Mouse (Mus musculus) frontal cortex, postnatal 36 days (tissue): ENCODE measurements around the gene Hoxc5.

Experiments
- DNase-seq, 2 experiments: peaks; one replicate each; pipeline ENCODE4 v3.0.0; 2022; ENCODE audit warnings: low spot score in 2 of 2

Hoxc5 gene

GRCm38 (mm10) chr15:102945185-102946077 lies 21.8 kb upstream of the Hoxc5 start:
- DNase-seq: no peak

DNA sequence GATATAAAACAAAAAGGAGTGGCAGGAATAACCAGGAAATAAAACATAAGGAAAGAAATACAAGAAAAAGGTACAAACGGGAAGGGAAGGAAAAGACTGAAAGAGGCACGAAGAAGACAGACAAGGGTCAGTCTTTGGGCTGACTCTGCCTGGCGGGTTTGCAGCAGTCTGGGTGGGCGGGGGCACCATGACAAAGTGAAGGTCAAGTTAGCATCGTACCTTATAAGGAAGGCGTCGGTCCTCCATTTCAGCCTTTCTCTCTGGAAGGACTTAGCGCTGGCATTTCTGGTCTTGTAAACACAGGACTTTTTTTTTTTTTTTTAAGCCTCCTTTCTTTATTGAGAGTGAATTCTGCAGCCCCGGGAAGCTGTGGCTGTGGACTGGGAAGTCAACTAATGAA lies 20.0 kb upstream of the Hoxc5 start:
- DNase-seq: no peak

- DNase-seq: no peak
These were observed 18.4 kb upstream of the Hoxc5 start for GRCm38 (mm10) chr15:102948842-102949241.

- no peak for DNase-seq
These were observed 17.5 kb upstream of the Hoxc5 start for GRCm38 (mm10) chr15:102949696-102950095.

DNA sequence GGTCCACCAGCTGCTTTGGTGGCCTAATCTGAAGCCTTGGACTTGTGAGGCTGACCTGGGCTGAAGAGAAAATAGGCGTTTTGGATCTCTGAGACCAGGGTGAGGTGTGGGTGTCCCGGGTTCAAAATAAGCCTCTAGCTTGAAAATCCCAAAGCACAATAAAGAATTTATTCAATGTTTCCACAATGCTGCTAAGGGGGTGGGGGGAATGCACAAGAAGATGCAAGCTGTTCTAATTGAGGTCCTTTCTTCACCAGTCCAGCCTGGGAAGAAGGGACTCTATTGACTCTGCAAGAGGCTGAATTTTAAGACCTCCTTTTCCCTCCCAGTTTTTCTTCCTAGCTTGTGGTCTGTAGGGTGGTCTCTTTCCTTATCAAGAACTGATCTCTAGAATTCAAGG lies 16.4 kb upstream of the Hoxc5 start:
- DNase-seq: no peak

DNA sequence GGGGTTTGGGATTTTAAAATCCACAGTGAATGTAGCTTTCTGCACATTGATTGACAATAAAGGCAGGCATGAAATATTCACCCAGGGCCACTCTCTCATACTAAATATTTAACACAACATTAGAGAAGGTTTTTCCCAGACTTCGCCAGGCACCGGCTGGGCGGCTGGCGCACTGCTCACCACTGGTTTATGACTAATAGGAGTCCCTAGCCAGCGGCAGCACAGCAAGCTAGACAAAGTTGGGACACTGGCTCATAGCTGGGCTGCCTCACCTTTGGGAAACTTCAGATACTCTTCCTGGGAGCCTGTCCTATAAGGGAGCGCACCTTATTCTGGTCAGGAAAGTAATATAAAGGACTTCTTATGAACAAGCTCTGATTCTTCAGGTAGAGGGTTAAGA lies 13.7 kb upstream of the Hoxc5 start:
- DNase-seq: no peak

- DNase-seq: no peak
These were observed 12.8 kb upstream of the Hoxc5 start, which contains the start of gene Hoxc11 for GRCm38 (mm10) chr15:102954192-102955006. TSS of gene Hoxc11 (plus strand) at chr15:102954427.

GRCm38 (mm10) chr15:102955007-102955382 lies 12.2 kb upstream of the Hoxc5 start:
- no peak for DNase-seq

DNA sequence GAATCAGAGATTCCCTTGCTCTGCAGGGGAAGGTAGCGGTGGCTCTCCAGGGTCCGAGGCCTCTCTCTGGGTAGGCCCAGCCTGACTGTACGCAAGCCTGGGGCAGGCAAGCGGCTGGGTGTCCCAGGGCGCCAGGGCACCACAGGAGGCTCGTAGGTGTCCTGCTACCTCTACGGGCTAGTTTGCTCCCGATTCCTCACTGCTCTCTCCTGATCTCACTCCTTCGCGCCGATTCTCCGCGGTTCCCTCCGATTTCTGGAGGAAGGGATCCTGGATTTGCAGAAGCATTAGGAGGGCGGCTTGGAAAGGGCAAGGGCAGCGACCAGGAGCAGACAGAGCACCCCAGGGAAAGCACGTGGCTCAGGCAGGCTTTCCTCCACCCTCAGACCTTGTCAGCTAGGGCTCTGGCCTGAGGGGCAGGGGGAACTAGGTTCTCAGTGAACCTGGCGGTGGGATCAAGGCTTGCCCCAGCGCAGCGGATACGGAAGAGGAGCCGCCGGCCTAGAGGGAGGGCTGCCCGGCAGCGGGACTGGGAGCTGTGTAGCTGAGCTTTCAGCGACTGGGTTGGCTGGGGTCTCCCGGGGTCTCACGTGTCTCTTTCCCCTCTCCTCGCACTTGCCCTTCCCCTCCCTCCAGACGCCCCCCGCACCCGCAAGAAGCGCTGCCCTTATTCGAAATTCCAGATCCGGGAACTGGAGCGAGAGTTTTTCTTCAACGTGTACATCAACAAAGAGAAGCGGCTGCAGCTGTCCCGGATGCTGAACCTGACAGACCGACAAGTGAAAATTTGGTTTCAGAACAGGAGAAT lies 11.2 kb upstream of the Hoxc5 start:
- DNase-seq: no peak

- DNase-seq: no peak
These were observed 10.3 kb upstream of the Hoxc5 start for GRCm38 (mm10) chr15:102956906-102957305.

DNA sequence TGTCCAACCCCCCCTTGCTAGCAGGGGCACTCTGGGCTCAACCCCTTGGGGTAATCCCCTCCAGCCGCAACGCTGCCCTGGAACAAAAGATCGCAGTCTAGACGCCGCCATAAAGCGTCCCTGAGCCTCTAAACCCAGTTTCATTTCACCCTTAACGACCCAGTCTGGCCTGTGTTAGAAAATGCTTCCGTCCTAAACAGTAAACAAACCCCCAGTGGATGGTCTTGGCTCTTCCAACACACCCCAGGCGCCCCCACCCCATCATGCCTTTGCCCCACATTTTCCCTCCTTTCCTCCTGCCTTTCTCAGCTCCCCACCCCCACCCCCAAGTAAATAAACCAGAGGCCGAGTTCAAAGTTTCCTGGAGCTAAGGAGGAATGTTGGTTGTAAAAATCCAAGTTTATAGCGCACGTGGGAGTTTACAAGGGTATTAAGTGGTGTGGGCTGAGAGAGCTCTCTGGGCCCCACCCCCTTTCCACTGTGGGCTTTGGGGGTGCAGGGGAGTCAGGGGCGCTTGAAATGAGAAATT lies 7.5 kb upstream of the Hoxc5 start:
- DNase-seq: no peak

DNA sequence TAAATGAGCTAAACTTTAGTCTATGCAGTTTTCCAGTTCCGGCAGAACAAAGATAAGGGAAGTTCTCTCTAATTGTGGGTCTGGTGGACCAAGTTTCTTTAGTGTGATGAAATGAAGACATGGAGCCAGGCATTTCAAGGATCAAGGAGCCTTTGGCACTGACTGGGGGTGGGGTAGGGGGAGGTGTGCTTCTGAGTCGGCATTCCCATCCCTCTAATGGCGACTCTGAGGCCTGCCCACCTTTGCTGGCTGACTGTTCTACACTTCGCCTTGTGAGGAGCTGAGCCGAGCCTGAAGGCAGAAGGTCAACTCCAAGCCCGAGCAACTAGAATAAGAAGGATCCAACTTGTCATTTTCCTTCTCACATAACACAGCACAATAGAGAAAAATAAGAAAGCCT lies 5.5 kb upstream of the Hoxc5 start:
- DNase-seq: no peak

DNA sequence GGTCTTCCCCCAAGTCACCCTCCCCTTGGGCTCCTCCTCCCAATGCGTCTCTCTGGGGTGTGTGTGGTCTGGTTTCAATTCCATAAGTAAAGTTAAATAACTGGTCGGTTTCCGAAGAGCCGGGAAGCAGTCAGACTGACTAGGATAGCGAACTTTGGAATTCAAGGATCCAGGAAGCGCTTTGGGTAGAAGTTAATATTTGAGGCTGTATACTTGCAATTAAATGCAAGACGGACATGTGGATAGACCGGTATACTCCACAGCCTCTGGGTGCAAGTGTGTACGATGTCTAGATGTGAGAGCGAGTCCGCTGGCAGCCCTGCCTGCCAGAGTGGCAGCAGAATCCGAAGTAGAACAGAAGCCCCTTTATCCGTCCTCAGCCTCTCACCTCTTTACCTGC lies 4.8 kb upstream of the Hoxc5 start:
- DNase-seq: no peak

DNA sequence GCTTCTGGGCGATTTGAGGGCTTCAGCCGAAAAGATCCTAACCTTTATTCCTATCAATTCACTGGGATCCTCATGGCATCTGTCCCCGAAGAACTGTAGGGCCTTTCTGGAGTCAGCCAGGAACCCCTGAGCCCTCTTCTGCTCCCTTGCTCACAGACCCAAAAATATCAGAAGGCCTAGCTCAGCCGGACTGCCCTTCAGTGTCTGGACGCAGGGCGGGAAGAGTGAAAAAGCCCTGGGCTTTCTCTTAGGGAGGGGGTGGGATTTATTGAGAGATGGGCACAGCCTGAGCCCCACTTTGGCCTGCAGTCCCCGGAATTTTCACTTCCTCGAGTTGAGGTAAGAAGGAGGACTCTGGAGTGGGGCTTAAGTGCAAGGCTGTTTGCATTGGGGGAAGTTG lies 4.0 kb upstream of the Hoxc5 start:
- DNase-seq: no peak

GRCm38 (mm10) chr15:102963671-102964640 lies 3.3 kb upstream of the Hoxc5 start:
- no peak for DNase-seq

DNA sequence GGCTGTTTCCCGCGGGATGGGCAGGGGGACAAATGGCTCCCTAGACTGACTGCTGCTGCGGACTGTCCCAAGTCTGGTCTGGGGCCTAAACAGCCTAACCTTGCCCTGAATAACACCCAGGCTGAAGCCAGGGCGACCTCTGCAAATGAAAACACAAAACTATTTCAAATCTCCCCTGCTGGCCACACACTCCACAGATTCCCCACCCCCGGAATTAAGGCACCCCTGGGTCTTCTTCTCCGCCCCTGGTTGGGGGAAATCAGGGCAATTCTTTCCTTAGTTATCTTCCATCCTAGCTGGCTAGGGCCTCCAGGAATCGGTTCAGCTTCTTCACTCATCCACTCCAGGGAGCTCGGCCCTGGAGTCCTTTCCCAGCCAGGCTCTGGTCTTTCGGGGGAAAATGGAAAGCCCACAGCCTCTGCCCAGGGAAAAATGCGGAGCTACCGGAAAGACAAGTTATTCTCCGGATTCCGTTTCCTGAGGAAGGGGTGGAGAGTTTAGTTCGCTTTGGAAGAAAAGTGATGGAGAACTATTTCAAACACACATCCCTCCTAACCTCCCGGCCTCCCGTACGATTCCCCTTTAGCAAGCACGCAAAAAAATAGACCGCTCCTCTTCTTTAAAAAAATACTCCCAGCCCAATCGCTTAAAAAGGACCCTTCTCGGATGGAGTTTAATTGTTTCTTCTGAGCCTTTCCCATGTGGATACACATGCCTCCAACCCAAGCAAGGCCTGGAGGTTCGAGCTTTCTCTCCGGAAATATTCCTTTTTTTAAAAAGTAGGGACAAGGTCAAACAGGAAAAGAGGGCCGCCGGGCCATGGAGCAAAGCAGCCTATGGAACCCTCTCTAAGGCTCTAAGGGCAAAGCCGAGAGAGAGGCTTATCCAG lies 2.0 kb upstream of the Hoxc5 start:
- no peak for DNase-seq

GRCm38 (mm10) chr15:102965892-102966775 lies 1.1 kb upstream of the Hoxc5 start:
- no peak for DNase-seq

DNA sequence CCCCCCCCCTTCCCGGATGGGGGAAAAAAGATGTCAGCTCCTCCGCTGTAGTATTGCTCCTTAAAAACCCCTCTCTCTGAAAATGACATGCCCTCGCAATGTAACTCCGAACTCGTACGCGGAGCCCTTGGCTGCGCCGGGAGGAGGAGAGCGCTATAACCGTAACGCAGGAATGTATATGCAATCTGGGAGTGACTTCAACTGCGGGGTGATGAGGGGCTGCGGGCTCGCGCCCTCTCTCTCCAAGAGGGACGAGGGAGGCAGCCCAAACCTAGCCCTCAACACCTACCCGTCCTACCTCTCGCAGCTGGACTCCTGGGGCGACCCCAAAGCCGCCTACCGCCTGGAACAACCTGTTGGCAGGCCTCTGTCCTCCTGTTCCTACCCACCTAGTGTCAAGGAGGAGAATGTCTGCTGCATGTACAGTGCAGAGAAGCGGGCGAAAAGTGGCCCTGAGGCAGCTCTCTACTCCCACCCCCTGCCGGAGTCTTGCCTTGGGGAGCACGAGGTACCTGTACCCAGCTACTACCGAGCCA lies 399 bp upstream of the Hoxc5 start, which contains the start of gene Hoxc10:
TSS of gene Hoxc10 (plus strand) at position 21 of the 536 bp plus-strand sequence.
- no peak for DNase-seq
